Mouse (Mus musculus): Measurements from ENCODE around the gene Olfr1378.

Olfr1378 gene

GRCm38 (mm10) chr11:50966230-50966629 lies at the start of gene Olfr1378:
TSS of gene Olfr1378 (plus strand) at chr11:50966530.
- no peak for DNase-seq (ENCODE audit: extremely low read depth, insufficient read length, low spot score)

GRCm38 (mm10) chr11:50930469-50931014 lies 35.8 kb upstream of the Olfr1378 start:
- no peak for DNase-seq (ENCODE audit: extremely low read depth, insufficient read length, low spot score)

- no peak for DNase-seq (ENCODE audit: extremely low read depth, insufficient read length, low spot score)
Observed at GRCm38 (mm10) chr11:50931021-50931420, 35.3 kb upstream of the Olfr1378 start.

GRCm38 (mm10) chr11:50931451-50931866 lies 34.9 kb upstream of the Olfr1378 start, which contains the start of gene Zfp354b:
TSS of gene Zfp354b (minus strand) at chr11:50931633.
- DNase-seq (ENCODE audit: extremely low read depth, insufficient read length, low spot score), result no peak

- DNase-seq (ENCODE audit: extremely low read depth, insufficient read length, low spot score), result no peak
Observed at GRCm38 (mm10) chr11:50932040-50932439, 34.3 kb upstream of the Olfr1378 start.

GRCm38 (mm10) chr11:50938435-50938834 lies 27.9 kb upstream of the Olfr1378 start:
- DNase-seq (ENCODE audit: extremely low read depth, insufficient read length, low spot score), result no peak

GRCm38 (mm10) chr11:50939621-50940366 lies 26.5 kb upstream of the Olfr1378 start:
- DNase-seq (ENCODE audit: extremely low read depth, insufficient read length, low spot score), result no peak

GRCm38 (mm10) chr11:50942386-50942785 lies 23.9 kb upstream of the Olfr1378 start:
- DNase-seq (ENCODE audit: extremely low read depth, insufficient read length, low spot score), result no peak

GRCm38 (mm10) chr11:50943506-50943905 lies 22.8 kb upstream of the Olfr1378 start, which contains the start of gene 4933414I15Rik:
TSS of gene 4933414I15Rik (minus strand) at chr11:50943765.
- DNase-seq (ENCODE audit: extremely low read depth, insufficient read length, low spot score), result no peak

- DNase-seq (ENCODE audit: extremely low read depth, insufficient read length, low spot score), result no peak
Observed at GRCm38 (mm10) chr11:50952290-50952689, 14.0 kb upstream of the Olfr1378 start.

GRCm38 (mm10) chr11:50953665-50954064 lies 12.7 kb upstream of the Olfr1378 start, which contains the start of gene Prop1:
TSS of gene Prop1 (minus strand) at chr11:50953765.
- no peak for DNase-seq (ENCODE audit: extremely low read depth, insufficient read length, low spot score)

GRCm38 (mm10) chr11:50964886-50965285 lies 1.4 kb upstream of the Olfr1378 start:
- no peak for DNase-seq (ENCODE audit: extremely low read depth, insufficient read length, low spot score)

- no peak for DNase-seq (ENCODE audit: extremely low read depth, insufficient read length, low spot score)
Observed at GRCm38 (mm10) chr11:50977216-50977615, 10.9 kb downstream of the Olfr1378 start.

GRCm38 (mm10) chr11:50981667-50982066 lies 15.3 kb downstream of the Olfr1378 start, which contains the start of gene Olfr1377:
TSS of gene Olfr1377 (plus strand) at chr11:50981967.
- no peak for DNase-seq (ENCODE audit: extremely low read depth, insufficient read length, low spot score)

GRCm38 (mm10) chr11:51003296-51003695 lies 37.0 kb downstream of the Olfr1378 start, which contains the start of gene Olfr51:
TSS of gene Olfr51 (plus strand) at chr11:51003596.
- DNase-seq (ENCODE audit: extremely low read depth, insufficient read length, low spot score), result no peak

GRCm38 (mm10) chr11:51011821-51012220 lies 45.5 kb downstream of the Olfr1378 start:
- no peak for DNase-seq (ENCODE audit: extremely low read depth, insufficient read length, low spot score)

GRCm38 (mm10) chr11:51013936-51014335 lies 47.6 kb downstream of the Olfr1378 start, which contains the start of gene Olfr54:
TSS of gene Olfr54 (plus strand) at chr11:51014236.
- no peak for DNase-seq (ENCODE audit: extremely low read depth, insufficient read length, low spot score)

- DNase-seq (ENCODE audit: extremely low read depth, insufficient read length, low spot score), result no peak
Observed at GRCm38 (mm10) chr11:51016341-51016740, 50.0 kb downstream of the Olfr1378 start.
